Mouse (Mus musculus): ENCODE measurements around the gene Ccna2.

The Ccna2 gene

GRCm38 (mm10) chr3:36532738-36533137 lies 39.2 kb downstream of the Ccna2 start:
- DNase-seq: no peak

GRCm38 (mm10) chr3:36531979-36532542 lies 39.9 kb downstream of the Ccna2 start:
- peak; percentile 8 to 11 for DNase-seq

GRCm38 (mm10) chr3:36531242-36531641 lies 40.7 kb downstream of the Ccna2 start:
- no peak for DNase-seq

- DNase-seq: no peak
Measured at GRCm38 (mm10) chr3:36530781-36531180, 41.2 kb downstream of the Ccna2 start.

- DNase-seq: no peak
Measured at GRCm38 (mm10) chr3:36530345-36530744, 41.6 kb downstream of the Ccna2 start.

GRCm38 (mm10) chr3:36524466-36524865 lies 47.5 kb downstream of the Ccna2 start:
- DNase-seq: no peak

GRCm38 (mm10) chr3:36522137-36522536 lies 49.8 kb downstream of the Ccna2 start:
- no peak for DNase-seq

GRCm38 (mm10) chr3:36521073-36522060 lies 50.6 kb downstream of the Ccna2 start, which contains the start of gene Gm11549:
Gm11549 (minus strand) TSS chr3:36521813.
- DNase-seq: peak in 1 of 2 experiments; percentile 4

- no peak for DNase-seq
Measured at GRCm38 (mm10) chr3:36516196-36516595, 55.8 kb downstream of the Ccna2 start.

All from B cell, adult 2 months (primary cell).